Mouse (Mus musculus): ENCODE results near the gene Spata13.

- no peak for TF ChIP-seq CTCF (IDR thresholded peaks at IDR 0.05; ENCODE audit: low read depth)
- TF ChIP-seq EP300 (IDR thresholded peaks at IDR 0.05; ENCODE audit: low read depth), result no peak
These were observed 37.7 kb downstream of the Spata13 start for GRCm38 (mm10) chr14:60671504-60671903.
